Mouse (Mus musculus) liver, embryonic 14.5 days (tissue): ENCODE data around the gene 4933407L21Rik. TPM values are rescaled to one million over a fixed set of nuclear protein-coding genes. Genes with fewer than 3 reads are reported as not detected.

Experiments used
- ATAC-seq: fragments of 200-750 bp; cut with Nextera tagmentation; 2 replicates; pipeline ENCODE4 v1.8.0; 2017; ENCODE audit warnings: moderate number of reproducible peaks, mild to moderate bottlenecking, moderate library complexity; ENCODE audit not compliant: insufficient read depth
- DNase-seq, 3 experiments: peaks; one replicate each; pipeline ENCODE4 v3.0.0-alpha.2; 2012 to 2013; ENCODE audit warnings: low read depth in 3 of 3, low spot score in 3 of 3
- H3K27ac ChIP-seq: fragments of 300-500 bp; sonication (generic); 2 replicates; pipeline ENCODE4 v1.5.1; 2014; ENCODE audit warnings: moderate library complexity, mild to moderate bottlenecking, control low read depth, inconsistent platforms
- H3K27me3 ChIP-seq: fragments of 300-500 bp; sonication (generic); 2 replicates; pipeline ENCODE4 v1.6.1; 2014; ENCODE audit warnings: mild to moderate bottlenecking, low read length, moderate library complexity; ENCODE audit not compliant: control insufficient read depth, insufficient read depth
- H3K36me3 ChIP-seq: fragments of 300-500 bp; sonication (generic); replicated peaks from 2 replicates; pipeline ENCODE4 v1.6.1; 2014; ENCODE audit warnings: low read depth; ENCODE audit not compliant: control insufficient read depth, insufficient read depth
- H3K4me1 ChIP-seq, 2 experiments: fragments of 200-500 bp in 1 of 2; fragments of 300-500 bp in 1 of 2; sonication (generic) in 1 of 2; replicated peaks; 2 replicates each; pipeline ENCODE4 v1.6.1; 2012 to 2014; ENCODE audit warnings: antibody characterized with exemption in 1 of 2, inconsistent platforms in 1 of 2, low read length in 1 of 2; ENCODE audit not compliant: control insufficient read depth in 2 of 2, insufficient read depth in 2 of 2
- H3K4me2 ChIP-seq: fragments of 300-500 bp; sonication (generic); 2 replicates; pipeline ENCODE4 v1.6.1; 2014; ENCODE audit warnings: low read depth, mild to moderate bottlenecking, control low read depth, moderate library complexity
- H3K4me3 ChIP-seq, 2 experiments: fragments of 200-500 bp in 1 of 2; fragments of 300-500 bp in 1 of 2; sonication (generic) in 1 of 2; 2 replicates each; pipeline ENCODE4 v1.5.1; 2012 to 2014; ENCODE audit warnings: low read depth in 2 of 2, low read length in 2 of 2, mild to moderate bottlenecking in 2 of 2, control low read depth in 1 of 2, inconsistent platforms in 1 of 2, moderate library complexity in 1 of 2; ENCODE audit not compliant: insufficient read depth in 1 of 2
- H3K9ac ChIP-seq: fragments of 300-500 bp; sonication (generic); replicated peaks from 2 replicates; pipeline ENCODE4 v1.6.1; 2014; ENCODE audit warnings: mild to moderate bottlenecking, control low read depth, moderate library complexity
- H3K9me3 ChIP-seq: fragments of 300-500 bp; sonication (generic); 2 replicates; pipeline ENCODE4 v1.6.1; 2016; ENCODE audit warnings: low read length, mixed read lengths; ENCODE audit not compliant: control insufficient read depth
- CTCF ChIP-seq: IDR thresholded peaks from 2 replicates; pipeline ENCODE4 v1.5.1; 2016; ENCODE audit warnings: antibody characterized with exemption, low read depth, control low read depth
- EP300 ChIP-seq: IDR thresholded peaks from 2 replicates; pipeline ENCODE4 v1.6.1; 2016; ENCODE audit warnings: antibody characterized with exemption, low read depth
- WGBS: fragments of 180-500 bp; shearing (Covaris S2); extraction: QIAGEN DNeasy Blood & Tissue Kit; methylation state at CpG from one replicate; pipeline ENCODE4 v1.1.7; 2014; ENCODE audit not compliant: insufficient replicate concordance; 5-methylcytosine and 5-hydroxymethylcytosine counted together
- polyA plus RNA-seq, 2 experiments: library from polyadenylated mRNA; depleted of rRNA in 1 of 2; stranded (reverse) in 1 of 2; unstranded in 1 of 2; fragments of >200 nt; fragmentation: Nextera tagmentation in 1 of 2; extraction: Ambion mirVana in 1 of 2; gene quantifications; 2 replicates each; pipeline versions ENCODE4 v1.2.1 to v1.2.3; 2012 to 2014

Gene 4933407L21Rik
- polyA plus RNA-seq, 2 experiments: 0.08 TPM; not detected in 1

DNA sequence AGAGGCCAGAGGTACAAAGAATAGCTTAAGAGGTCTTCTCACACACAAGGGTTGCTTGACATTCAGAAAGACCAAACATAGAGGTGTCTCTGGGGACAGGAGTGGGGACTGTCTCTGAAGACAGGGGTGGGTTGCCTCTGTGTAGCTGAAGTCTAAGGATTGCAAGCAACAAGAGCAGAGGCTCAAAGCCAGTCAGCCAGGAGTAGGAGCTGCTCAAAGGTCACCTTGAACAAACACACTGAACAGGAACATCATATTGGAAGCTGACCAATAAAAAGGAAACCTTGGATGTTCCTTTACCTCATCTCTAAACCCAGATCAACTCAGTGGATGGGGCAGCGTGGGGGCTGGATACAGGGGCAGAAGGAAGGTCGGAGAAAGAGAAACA, 31.6 kb downstream of the 4933407L21Rik start:
- H3K36me3 ChIP-seq: no peaks in the 10 kb centered on the region
- no peak overlapping the region for H3K27ac ChIP-seq
- no peak overlapping the region for H3K4me2 ChIP-seq
- H3K4me1 ChIP-seq: peaks cover 0 to 14% of the 10 kb centered on the region in 2 experiments; a peak in 2 of 4 replicates
- H3K9ac ChIP-seq: no peak overlapping the region
- DNase-seq: no peak
- H3K9me3 ChIP-seq: no peaks in the 10 kb centered on the region
- TF ChIP-seq EP300 (no peak), CTCF (no peak)
- WGBS: 42% methylated on average over 2 of the region's 2 CpGs
- H3K27me3 ChIP-seq: no peaks in the 10 kb centered on the region
- no peak overlapping the region for H3K4me3 ChIP-seq
- ATAC-seq: 0 out of 2 replicates have a peak, but pooled peaks have one; percentile 33

DNA sequence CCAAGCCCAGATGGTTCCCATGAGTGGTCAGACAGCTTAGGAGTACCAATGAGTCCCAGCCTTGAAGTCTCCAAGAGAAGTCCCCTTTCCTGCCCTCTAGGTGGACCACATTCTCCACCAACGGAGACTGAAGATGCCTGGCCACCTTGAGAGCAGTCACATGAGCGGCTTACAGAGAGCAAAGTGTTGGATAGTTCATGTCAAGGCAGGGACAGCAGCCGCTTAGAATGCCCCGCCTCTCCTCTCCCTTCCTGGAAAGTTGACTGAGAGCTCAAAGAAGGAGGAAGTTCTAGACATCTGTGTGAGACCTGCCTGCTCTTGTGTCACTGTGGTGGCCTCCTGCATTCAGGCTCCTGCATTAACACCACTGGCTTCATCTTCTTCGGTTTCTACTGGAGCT, 32.6 kb downstream of the 4933407L21Rik start, which contains the start of gene Gpr55:
TSS of gene Gpr55 (minus strand) at position 135 of the 400 bp plus-strand sequence.
- H3K36me3 ChIP-seq: no peaks in the 10 kb centered on the region
- H3K27ac ChIP-seq: no peak within 1 kb of the TSS
- H3K4me2 ChIP-seq: no peak within 1 kb of the TSS
- no peak within 1 kb of the TSS for H3K9ac ChIP-seq
- H3K9me3 ChIP-seq: no peaks in the 10 kb centered on the region
- TF ChIP-seq EP300: no peak
- TF ChIP-seq CTCF: no peak
- no peak within 1 kb of the TSS for H3K4me3 ChIP-seq
- ATAC-seq: no peak
- 11% methylated on average over 5 of the region's 5 CpGs for WGBS
- DNase-seq: no peak
- peaks cover 0 to 11% of the 10 kb centered on the region in 2 experiments; a peak in 2 of 4 replicates for H3K4me1 ChIP-seq
- no peaks in the 10 kb centered on the region for H3K27me3 ChIP-seq

DNA sequence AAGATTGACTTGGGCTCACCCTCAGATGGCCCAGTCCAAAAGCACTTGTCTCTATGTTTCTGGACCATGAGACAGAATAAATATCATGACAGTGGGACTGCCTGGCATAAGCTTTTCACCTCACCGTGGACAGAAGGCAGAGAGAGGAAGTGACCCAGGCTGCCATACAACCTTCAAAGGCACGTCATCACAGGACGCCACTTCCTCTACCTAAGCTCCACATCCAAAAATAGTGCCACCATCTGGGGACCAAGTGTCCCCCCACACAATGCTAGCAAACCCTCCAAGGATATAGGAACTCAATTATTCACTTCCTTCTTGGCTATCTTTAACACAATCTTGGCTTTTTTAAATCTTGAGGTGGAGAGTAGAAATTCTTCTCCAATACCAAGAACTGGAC, 33.8 kb downstream of the 4933407L21Rik start:
- WGBS: 34% methylated on average over 3 of the region's 3 CpGs

DNA sequence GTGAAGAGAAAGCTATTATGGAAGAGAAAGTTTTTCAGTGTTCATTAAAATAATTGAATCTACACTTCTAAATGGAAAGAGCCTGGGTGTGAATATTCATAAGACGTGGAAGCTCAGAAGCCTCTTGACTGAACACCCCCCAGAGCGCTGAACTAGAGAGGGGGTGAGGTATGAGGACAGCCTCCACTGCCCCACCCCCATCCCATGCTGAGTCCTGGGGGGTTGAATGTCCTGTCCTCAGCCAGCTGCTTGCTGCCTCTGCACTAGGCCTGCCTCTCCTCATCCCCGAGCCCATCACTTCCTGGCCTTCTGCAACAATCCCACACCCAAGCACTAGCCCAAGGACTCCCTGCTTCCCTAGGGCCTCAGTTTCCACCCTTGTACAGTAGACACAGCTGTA, 37.6 kb downstream of the 4933407L21Rik start:
- TF ChIP-seq CTCF (no peak), EP300 (no peak)
- Histone ChIP-seq H3K27ac (no peak overlapping the region), H3K4me1 (peaks cover 0 to under 1% of the 10 kb centered on the region in 2 experiments; a peak in 1 of 4 replicates), H3K9me3 (no peaks in the 10 kb centered on the region), H3K36me3 (no peaks in the 10 kb centered on the region), H3K4me3 (no peak overlapping the region), H3K27me3 (no peaks in the 10 kb centered on the region), H3K4me2 (no peak overlapping the region), H3K9ac (no peak overlapping the region)
- no peak for ATAC-seq
- 60% methylated on average over 3 of the region's 3 CpGs for WGBS
- DNase-seq: no peak

More for the DNA sequence above, 33.8 kb downstream of the 4933407L21Rik start:
- Histone ChIP-seq H3K4me3 (no peak overlapping the region), H3K27ac (no peak overlapping the region), H3K9me3 (no peaks in the 10 kb centered on the region), H3K4me2 (no peak overlapping the region), H3K9ac (no peak overlapping the region), H3K27me3 (no peaks in the 10 kb centered on the region), H3K4me1 (peaks cover 0 to 11% of the 10 kb centered on the region in 2 experiments; a peak in 2 of 4 replicates), H3K36me3 (no peaks in the 10 kb centered on the region)
- DNase-seq (no peak), ATAC-seq (no peak)
- TF ChIP-seq CTCF: no peak
- TF ChIP-seq EP300: no peak

DNA sequence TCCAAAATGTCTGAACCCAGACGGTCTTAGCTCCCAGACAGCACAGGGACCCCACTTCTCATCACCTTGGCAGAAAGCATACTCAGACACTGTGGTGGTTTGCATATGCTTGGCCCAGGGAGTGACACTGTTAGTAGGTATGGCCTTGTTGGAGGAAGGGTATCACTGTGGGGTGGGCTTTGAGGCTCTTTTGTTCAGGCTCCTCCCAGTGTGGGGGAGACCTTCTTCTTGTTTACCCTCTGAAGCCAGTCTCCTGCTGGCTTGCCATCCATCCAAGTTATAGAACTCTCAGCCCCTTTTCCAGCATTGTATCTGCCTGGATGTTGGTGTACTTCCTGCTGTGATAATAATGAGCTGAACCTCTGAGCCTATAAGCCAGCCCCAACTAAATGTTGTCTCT, 40.8 kb downstream of the 4933407L21Rik start:
- Histone ChIP-seq H3K4me1 (no peaks in the 10 kb centered on the region), H3K9ac (no peak overlapping the region), H3K27me3 (no peaks in the 10 kb centered on the region), H3K4me3 (no peak overlapping the region), H3K36me3 (no peaks in the 10 kb centered on the region), H3K9me3 (no peaks in the 10 kb centered on the region), H3K27ac (no peak overlapping the region), H3K4me2 (no peak overlapping the region)
- ATAC-seq (no peak), DNase-seq (no peak)
- WGBS: 33% methylated on average over 1 of the region's 1 CpGs
- TF ChIP-seq EP300: no peak
- TF ChIP-seq CTCF: no peak
